15 mouse cellular contexts compared by ENCODE assay signal in the genomic region with DNA sequence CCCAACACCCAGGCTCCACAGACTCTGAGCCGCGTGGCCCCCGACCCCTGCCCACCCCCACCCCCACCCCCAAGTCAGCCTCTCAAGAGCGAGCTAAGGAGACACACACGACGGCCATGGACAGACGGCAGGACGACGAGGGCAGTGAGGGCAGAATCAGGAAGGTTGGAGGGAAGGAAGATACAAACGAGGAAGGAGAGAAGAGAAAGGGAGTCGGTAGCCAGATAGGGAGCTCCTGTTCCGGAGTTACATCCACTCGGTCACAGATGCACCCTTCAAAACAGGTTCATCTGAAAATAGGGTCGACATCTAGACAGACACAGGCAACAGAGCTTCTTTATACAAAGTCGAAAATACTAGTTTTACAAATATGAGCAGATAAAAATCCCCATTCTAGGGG. TPM values are rescaled to one million over a fixed set of nuclear protein-coding genes. Genes with fewer than 3 reads are reported as not detected.
DNase-seq lines count a peak whose midpoint lies in the region; ATAC-seq and TF ChIP-seq lines count a peak whose summit lies in the region.
"Had no signal": no experiment of that assay in that cellular context is flagged by ENCODE, and none has a peak within 500 bp of the region (broad histone marks: within the 10 kb centered on the region; RNA-seq: fewer than 3 reads in every experiment).

No protein-coding gene starts in this region.

- intact Hi-C loops in heart, adult 2 months (cut with DNase I) = no loop called here

- no peak for TF ChIP-seq CTCF in heart, adult 2 months (IDR thresholded peaks at IDR 0.05)
- no peak for TF ChIP-seq CTCF in liver, postnatal 0 days (IDR thresholded peaks at IDR 0.05; ENCODE audit: low read depth)

- H3K36me3 ChIP-seq in heart, embryonic 13.5 days = peaks cover 12% of the 10 kb centered on the region
- no peaks in the 10 kb centered on the region for H3K36me3 ChIP-seq in heart, adult 2 months (ENCODE audit: control insufficient read depth, insufficient read depth, low read length)
- peaks cover 15% of the 10 kb centered on the region for H3K36me3 ChIP-seq in forebrain, embryonic 14.5 days (ENCODE audit: control insufficient read depth, insufficient read depth, low read length)
- H3K36me3 ChIP-seq in limb, embryonic 14.5 days (ENCODE audit: control insufficient read depth, insufficient read depth, low read length) = peaks cover 17% of the 10 kb centered on the region
- no peaks in the 10 kb centered on the region; the same call in 1 of the 2 replicates for H3K36me3 ChIP-seq in liver, postnatal 0 days (replicated peaks; ENCODE audit: insufficient read depth, low read length)

- no peaks in the 10 kb centered on the region for H3K9me3 ChIP-seq in heart, embryonic 13.5 days
- no peaks in the 10 kb centered on the region for H3K9me3 ChIP-seq in forebrain, embryonic 14.5 days (replicated peaks; ENCODE audit: control insufficient read depth, low read length)
- no peaks in the 10 kb centered on the region for H3K9me3 ChIP-seq in limb, embryonic 14.5 days (ENCODE audit: control insufficient read depth, low read length)
- H3K9me3 ChIP-seq in liver, postnatal 0 days (ENCODE audit: low read length) = no peaks in the 10 kb centered on the region

- peak overlapping the region; percentile 92 for H3K4me2 ChIP-seq in heart, embryonic 13.5 days
- H3K4me2 ChIP-seq in forebrain, embryonic 14.5 days (ENCODE audit: low read length) = 0 out of 2 replicates have a peak overlapping the region, but pooled peaks have one; percentile 81
- H3K4me2 ChIP-seq in limb, embryonic 14.5 days (replicated peaks; ENCODE audit: low read depth, low read length, severe bottlenecking) = peak overlapping the region; percentile 89
- no peak overlapping the region for H3K4me2 ChIP-seq in liver, postnatal 0 days (ENCODE audit: low read depth, low read length)

- H3K27ac ChIP-seq in heart, embryonic 13.5 days (replicated peaks) = no peak overlapping the region
- H3K27ac ChIP-seq in heart, adult 2 months = no peak overlapping the region
- no peak overlapping the region for H3K27ac ChIP-seq in forebrain, embryonic 14.5 days (ENCODE audit: low read depth, low read length)
- no peak overlapping the region for H3K27ac ChIP-seq in limb, embryonic 14.5 days (replicated peaks; ENCODE audit: low read depth, low read length)
- no peak overlapping the region for H3K27ac ChIP-seq in liver, postnatal 0 days (ENCODE audit: low read depth)

- H3K27me3 ChIP-seq in heart, embryonic 13.5 days (replicated peaks) = peaks cover 69% of the 10 kb centered on the region
- peaks cover 3% of the 10 kb centered on the region for H3K27me3 ChIP-seq in heart, adult 2 months (ENCODE audit: control insufficient read depth, insufficient read depth, low read length)
- H3K27me3 ChIP-seq in forebrain, embryonic 14.5 days (replicated peaks; ENCODE audit: control insufficient read depth, insufficient read depth, low read length) = peaks cover 42% of the 10 kb centered on the region
- peaks cover 44% of the 10 kb centered on the region for H3K27me3 ChIP-seq in limb, embryonic 14.5 days (ENCODE audit: control insufficient read depth, insufficient read depth, low read length)
- peaks cover 51% of the 10 kb centered on the region for H3K27me3 ChIP-seq in liver, postnatal 0 days (ENCODE audit: insufficient read depth, low read length)

- H3K9ac ChIP-seq in heart, embryonic 13.5 days = no peak overlapping the region
- no peak overlapping the region for H3K9ac ChIP-seq in heart, adult 2 months (ENCODE audit: low read depth, low read length)
- H3K9ac ChIP-seq in forebrain, embryonic 14.5 days (ENCODE audit: low read length) = no peak overlapping the region
- no peak overlapping the region for H3K9ac ChIP-seq in limb, embryonic 14.5 days (ENCODE audit: low read depth, low read length, severe bottlenecking)
- no peak overlapping the region for H3K9ac ChIP-seq in liver, postnatal 0 days (replicated peaks)

- no peak for ATAC-seq in heart, embryonic 13.5 days (ENCODE audit: extremely low read depth, insufficient number of reproducible peaks, low FRiP score, low TSS enrichment)
- no peak for ATAC-seq in forebrain, embryonic 14.5 days
- ATAC-seq in limb, embryonic 14.5 days (ENCODE audit: low FRiP score, low read depth) = no peak
- ATAC-seq in liver, postnatal 0 days = no peak
- ATAC-seq: inflammation-experienced regulatory T-cells, adult 6 months had no signal

- no peaks in the 10 kb centered on the region for H3K79me2 ChIP-seq in heart, adult 2 months (replicated peaks; ENCODE audit: control insufficient read depth, insufficient read depth, low read length)

- DNase-seq in heart, adult 2 months = no peak
- DNase-seq in R1 (ENCODE audit: low read depth, low spot score) = peak; percentile 10
- DNase-seq in forebrain, embryonic 14.5 days (ENCODE audit: low spot score) = no peak
- no peak for DNase-seq in limb, embryonic 14.5 days (ENCODE audit: low spot score)
- DNase-seq in thymus, postnatal 14 days = no peak
- no peak for DNase-seq in right cerebral cortex, adult 2 months (ENCODE audit: low spot score in 2 of 2)
- no peak for DNase-seq in liver, postnatal 0 days
- DNase-seq: adrenal gland, postnatal 25 days; gastrocnemius, postnatal 14 days; thymus, postnatal 36 days had no signal

- H3K4me1 ChIP-seq in heart, embryonic 13.5 days = peaks cover 56% of the 10 kb centered on the region
- H3K4me1 ChIP-seq in heart, adult 2 months (ENCODE audit: control insufficient read depth, insufficient read depth, low read length) = peaks cover 7% of the 10 kb centered on the region
- H3K4me1 ChIP-seq in forebrain, embryonic 14.5 days (ENCODE audit: control insufficient read depth, insufficient read depth, low read length) = peaks cover 39% of the 10 kb centered on the region
- peaks cover 41% of the 10 kb centered on the region for H3K4me1 ChIP-seq in limb, embryonic 14.5 days (ENCODE audit: control insufficient read depth, insufficient read depth, low read length)
- peaks cover 26% of the 10 kb centered on the region for H3K4me1 ChIP-seq in liver, postnatal 0 days (ENCODE audit: insufficient read depth)

- H3K4me3 ChIP-seq in heart, embryonic 13.5 days = peak overlapping the region; percentile 62
- no peak overlapping the region for H3K4me3 ChIP-seq in heart, adult 2 months
- H3K4me3 ChIP-seq in forebrain, embryonic 14.5 days (ENCODE audit: low read depth, low read length) = peak overlapping the region; percentile 38; the same call in 1 of the 2 replicates
- H3K4me3 ChIP-seq in limb, embryonic 14.5 days (replicated peaks; ENCODE audit: low read length) = no peak overlapping the region; the same call in 1 of the 2 replicates
- no peak overlapping the region for H3K4me3 ChIP-seq in liver, postnatal 0 days (ENCODE audit: low read depth, low read length)

- 3% methylated on average over 15 of the region's 15 CpGs for WGBS in heart, embryonic 13.5 days
- whole genome bisulfite sequencing in heart, adult 2 months = 33% methylated on average over 15 of the region's 15 CpGs
- 2% methylated on average over 15 of the region's 15 CpGs for WGBS in forebrain, embryonic 14.5 days
- WGBS in limb, embryonic 14.5 days = 10% methylated on average over 15 of the region's 15 CpGs
- WGBS in liver, postnatal 0 days (ENCODE audit: insufficient replicate concordance) = 2% methylated on average over 15 of the region's 15 CpGs

- no peak for TF ChIP-seq POLR2A in heart, adult 2 months (IDR thresholded peaks at IDR 0.05; ENCODE audit: insufficient read depth, low read depth, low read length)
- TF ChIP-seq POLR2A in limb, embryonic 14.5 days (IDR thresholded peaks at IDR 0.05; ENCODE audit: borderline replicate concordance, extremely low read depth, insufficient read depth, insufficient read length) = no peak

- no peak for TF ChIP-seq EP300 in heart, adult 2 months (IDR thresholded peaks at IDR 0.05; ENCODE audit: insufficient read depth, low read depth, low read length)
- TF ChIP-seq EP300 in liver, postnatal 0 days (IDR thresholded peaks at IDR 0.05; ENCODE audit: low read depth) = no peak

RNA-seq across cellular contexts. Expression of a gene that starts 4.3 kb away (rescaled TPM):
- polyA plus RNA-seq in heart, embryonic 13.5 days (2015; fragmentation: Nextera tagmentation; extraction: Ambion mirVana) = 6.1 and 7.0 TPM in 2 replicates
- total RNA-seq in heart, adult 2 months (2021) = 1 to 10 TPM; 4.0 to 5.3 TPM
- polyA plus RNA-seq in heart, adult 2 months (2012; rRNA removed) = 2.0 and 2.7 TPM in 2 replicates
- 12.8 and 15.0 TPM in 2 replicates for polyA plus RNA-seq in forebrain, embryonic 14.5 days (2014; fragmentation: Nextera tagmentation; extraction: Ambion mirVana)
- polyA plus RNA-seq in limb, embryonic 14.5 days (2012; rRNA removed) = 6.9 and 7.2 TPM in 2 replicates
- polyA plus RNA-seq in limb, embryonic 14.5 days (2014; fragmentation: Nextera tagmentation; extraction: Ambion mirVana) = 10.1 and 12.6 TPM in 2 replicates
- 3.1 and 3.9 TPM in 2 replicates for polyA plus RNA-seq in liver, postnatal 0 days (2015; fragmentation: Nextera tagmentation; extraction: Ambion mirVana)

RNA-seq across cellular contexts. Expression of a gene that starts 13.7 kb away (rescaled TPM):
- polyA plus RNA-seq in heart, embryonic 13.5 days (2015; fragmentation: Nextera tagmentation; extraction: Ambion mirVana) = 17.6 and 18.9 TPM in 2 replicates
- 1 to 10 TPM; 1.7 to 2.3 TPM for total RNA-seq in heart, adult 2 months (2021)
- polyA plus RNA-seq in heart, adult 2 months (2012; rRNA removed) = 2.3 and 3.0 TPM in 2 replicates
- 19.2 and 22.1 TPM in 2 replicates for polyA plus RNA-seq in forebrain, embryonic 14.5 days (2014; fragmentation: Nextera tagmentation; extraction: Ambion mirVana)
- 35.7 and 40.4 TPM in 2 replicates for polyA plus RNA-seq in limb, embryonic 14.5 days (2012; rRNA removed)
- polyA plus RNA-seq in limb, embryonic 14.5 days (2014; fragmentation: Nextera tagmentation; extraction: Ambion mirVana) = 29.1 and 35.5 TPM in 2 replicates
- 1.9 and 2.0 TPM in 2 replicates for polyA plus RNA-seq in liver, postnatal 0 days (2015; fragmentation: Nextera tagmentation; extraction: Ambion mirVana)

RNA-seq across cellular contexts. Expression of a gene that starts 48.5 kb away (rescaled TPM):
- not detected in 2 replicates for polyA plus RNA-seq in heart, embryonic 13.5 days (2015; fragmentation: Nextera tagmentation; extraction: Ambion mirVana)
- not detected for total RNA-seq in heart, adult 2 months (2021)
- not detected in 2 replicates for polyA plus RNA-seq in heart, adult 2 months (2012; rRNA removed)
- not detected in 2 replicates for polyA plus RNA-seq in forebrain, embryonic 14.5 days (2014; fragmentation: Nextera tagmentation; extraction: Ambion mirVana)
- polyA plus RNA-seq in limb, embryonic 14.5 days (2012; rRNA removed) = 0.05 and 0.08 TPM in 2 replicates
- polyA plus RNA-seq in limb, embryonic 14.5 days (2014; fragmentation: Nextera tagmentation; extraction: Ambion mirVana) = not detected in 2 replicates
- not detected in 2 replicates for polyA plus RNA-seq in liver, postnatal 0 days (2015; fragmentation: Nextera tagmentation; extraction: Ambion mirVana)
- total RNA-seq: adrenal gland, postnatal 25 days; gastrocnemius, postnatal 14 days; layer of hippocampus, postnatal 14 days had no signal
- polyA plus RNA-seq: C2C12; inflammation-experienced regulatory T-cells, adult 6 months; liver, embryonic 11.5 days had no signal

RNA-seq across cellular contexts. Expression of a gene that starts 49.6 kb away (rescaled TPM):
- 8.0 and 9.5 TPM in 2 replicates for polyA plus RNA-seq in heart, embryonic 13.5 days (2015; fragmentation: Nextera tagmentation; extraction: Ambion mirVana)
- total RNA-seq in heart, adult 2 months (2021) = 10 to 100 TPM in 1 of 2 experiments, 1 to 10 TPM in 1; 8.1 to 12.3 TPM
- polyA plus RNA-seq in heart, adult 2 months (2012; rRNA removed) = 4.7 and 5.4 TPM in 2 replicates
- polyA plus RNA-seq in forebrain, embryonic 14.5 days (2014; fragmentation: Nextera tagmentation; extraction: Ambion mirVana) = 9.3 and 14.5 TPM in 2 replicates
- polyA plus RNA-seq in limb, embryonic 14.5 days (2012; rRNA removed) = 23.1 and 24.3 TPM in 2 replicates
- polyA plus RNA-seq in limb, embryonic 14.5 days (2014; fragmentation: Nextera tagmentation; extraction: Ambion mirVana) = 10.9 and 11.4 TPM in 2 replicates
- polyA plus RNA-seq in liver, postnatal 0 days (2015; fragmentation: Nextera tagmentation; extraction: Ambion mirVana) = 2.8 and 4.7 TPM in 2 replicates

Comparison
In these comparisons a context has a peak if more than half of its experiments do, and no peak if none do; other contexts are left out.
1. H3K4me3 ChIP-seq: peak in heart, embryonic 13.5 days (single experiment) and forebrain, embryonic 14.5 days (single experiment); none in heart, adult 2 months (single experiment), limb, embryonic 14.5 days (single experiment) and liver, postnatal 0 days (single experiment).